Mouse (Mus musculus): ENCODE measurements around the gene Cfap43. TPM values are rescaled to one million over a fixed set of nuclear protein-coding genes. Genes with fewer than 3 reads are reported as not detected.

The Cfap43 gene
- total and polyA plus RNA-seq, 2 experiments from 2014 or later: 2.8 TPM

GRCm38 (mm10) chr19:47817692-47818091 is 101.4 kb downstream of the Cfap43 start:
- ATAC-seq (no peak), DNase-seq (ENCODE audit: low spot score) (no peak)
- no peaks in the 10 kb centered on the region for H3K36me3 ChIP-seq (ENCODE audit: insufficient read depth, low read length)
- no peak for TF ChIP-seq CTCF (IDR thresholded peaks at IDR 0.05; ENCODE audit: low read depth)
- no peak overlapping the region for H3K27ac ChIP-seq
- H3K9ac ChIP-seq (replicated peaks; ENCODE audit: low read length): no peak overlapping the region
- H3K9me3 ChIP-seq (ENCODE audit: low read length): no peaks in the 10 kb centered on the region
- no peak overlapping the region for H3K4me3 ChIP-seq (ENCODE audit: low read length)
- no peaks in the 10 kb centered on the region for H3K4me1 ChIP-seq (ENCODE audit: insufficient read depth, low read length)
- WGBS: 80% methylated on average over 9 of the region's 9 CpGs
- H3K27me3 ChIP-seq (ENCODE audit: insufficient read depth, low read length): no peaks in the 10 kb centered on the region
- no peak overlapping the region for H3K4me2 ChIP-seq (ENCODE audit: low read depth, low read length)

- DNase-seq (ENCODE audit: low spot score): no peak
- 92% methylated on average over 5 of the region's 5 CpGs for WGBS
- H3K4me2 ChIP-seq (ENCODE audit: low read depth, low read length): no peak overlapping the region
- no peaks in the 10 kb centered on the region for H3K27me3 ChIP-seq (ENCODE audit: insufficient read depth, low read length)
- H3K4me3 ChIP-seq (ENCODE audit: low read length): no peak overlapping the region
- no peak for TF ChIP-seq CTCF (IDR thresholded peaks at IDR 0.05; ENCODE audit: low read depth)
- no peaks in the 10 kb centered on the region for H3K4me1 ChIP-seq (ENCODE audit: insufficient read depth, low read length)
- H3K27ac ChIP-seq: no peak overlapping the region
- H3K9ac ChIP-seq (replicated peaks; ENCODE audit: low read length): no peak overlapping the region
- H3K9me3 ChIP-seq (ENCODE audit: low read length): no peaks in the 10 kb centered on the region
- ATAC-seq: no peak
- H3K36me3 ChIP-seq (ENCODE audit: insufficient read depth, low read length): no peaks in the 10 kb centered on the region
Observed at GRCm38 (mm10) chr19:47814721-47815120, 104.4 kb downstream of the Cfap43 start.

GRCm38 (mm10) chr19:47812091-47812490 is 107.0 kb downstream of the Cfap43 start:
- 0 out of 2 replicates have a peak, but pooled peaks have one; percentile 3 for TF ChIP-seq CTCF (IDR thresholded peaks at IDR 0.05; ENCODE audit: low read depth)
- no peak overlapping the region for H3K4me3 ChIP-seq (ENCODE audit: low read length)
- no peaks in the 10 kb centered on the region for H3K9me3 ChIP-seq (ENCODE audit: low read length)
- no peak for DNase-seq (ENCODE audit: low spot score)
- H3K9ac ChIP-seq (replicated peaks; ENCODE audit: low read length): no peak overlapping the region
- no peaks in the 10 kb centered on the region for H3K4me1 ChIP-seq (ENCODE audit: insufficient read depth, low read length)
- 81% methylated on average over 10 of the region's 10 CpGs for WGBS
- no peaks in the 10 kb centered on the region for H3K27me3 ChIP-seq (ENCODE audit: insufficient read depth, low read length)
- no peak for ATAC-seq
- no peak overlapping the region for H3K4me2 ChIP-seq (ENCODE audit: low read depth, low read length)
- H3K27ac ChIP-seq: no peak overlapping the region
- H3K36me3 ChIP-seq (ENCODE audit: insufficient read depth, low read length): no peaks in the 10 kb centered on the region

- Histone ChIP-seq H3K9ac (replicated peaks; ENCODE audit: low read length) (no peak overlapping the region), H3K9me3 (ENCODE audit: low read length) (no peaks in the 10 kb centered on the region), H3K27ac (no peak overlapping the region), H3K36me3 (ENCODE audit: insufficient read depth, low read length) (no peaks in the 10 kb centered on the region), H3K4me3 (ENCODE audit: low read length) (no peak overlapping the region), H3K4me2 (ENCODE audit: low read depth, low read length) (no peak overlapping the region), H3K27me3 (ENCODE audit: insufficient read depth, low read length) (no peaks in the 10 kb centered on the region), H3K4me1 (ENCODE audit: insufficient read depth, low read length) (no peaks in the 10 kb centered on the region)
- 65% methylated on average over 10 of the region's 10 CpGs for WGBS
- ATAC-seq (no peak), DNase-seq (ENCODE audit: low spot score) (no peak)
- TF ChIP-seq CTCF (IDR thresholded peaks at IDR 0.05; ENCODE audit: low read depth): no peak
Observed at GRCm38 (mm10) chr19:47798583-47798982, 120.5 kb downstream of the Cfap43 start.

- no peak for DNase-seq (ENCODE audit: low spot score)
- Histone ChIP-seq H3K27ac (no peak overlapping the region), H3K4me3 (ENCODE audit: low read length) (no peak overlapping the region), H3K9me3 (ENCODE audit: low read length) (no peaks in the 10 kb centered on the region), H3K9ac (replicated peaks; ENCODE audit: low read length) (no peak overlapping the region), H3K36me3 (ENCODE audit: insufficient read depth, low read length) (no peaks in the 10 kb centered on the region), H3K4me1 (ENCODE audit: insufficient read depth, low read length) (no peaks in the 10 kb centered on the region), H3K27me3 (ENCODE audit: insufficient read depth, low read length) (no peaks in the 10 kb centered on the region), H3K4me2 (ENCODE audit: low read depth, low read length) (no peak overlapping the region)
- WGBS: 18% methylated on average over 7 of the region's 7 CpGs
- ATAC-seq: no peak
- TF ChIP-seq CTCF (IDR thresholded peaks at IDR 0.05; ENCODE audit: low read depth): no peak
Observed at GRCm38 (mm10) chr19:47796699-47797098, 122.4 kb downstream of the Cfap43 start.

GRCm38 (mm10) chr19:47795009-47795728 is 123.9 kb downstream of the Cfap43 start:
- Histone ChIP-seq H3K9me3 (ENCODE audit: low read length) (no peaks in the 10 kb centered on the region), H3K9ac (replicated peaks; ENCODE audit: low read length) (no peak overlapping the region), H3K36me3 (ENCODE audit: insufficient read depth, low read length) (no peaks in the 10 kb centered on the region), H3K4me3 (ENCODE audit: low read length) (no peak overlapping the region), H3K4me2 (ENCODE audit: low read depth, low read length) (no peak overlapping the region), H3K27ac (no peak overlapping the region), H3K4me1 (ENCODE audit: insufficient read depth, low read length) (no peaks in the 10 kb centered on the region), H3K27me3 (ENCODE audit: insufficient read depth, low read length) (no peaks in the 10 kb centered on the region)
- WGBS: 34% methylated on average over 15 of the region's 15 CpGs
- ATAC-seq (no peak), DNase-seq (ENCODE audit: low spot score) (peak; percentile 44)
- peak; percentile 73 for TF ChIP-seq CTCF (IDR thresholded peaks at IDR 0.05; ENCODE audit: low read depth)

- H3K4me3 ChIP-seq (ENCODE audit: low read length): no peak overlapping the region
- H3K9me3 ChIP-seq (ENCODE audit: low read length): no peaks in the 10 kb centered on the region
- H3K27ac ChIP-seq: no peak overlapping the region
- no peaks in the 10 kb centered on the region for H3K4me1 ChIP-seq (ENCODE audit: insufficient read depth, low read length)
- no peaks in the 10 kb centered on the region for H3K27me3 ChIP-seq (ENCODE audit: insufficient read depth, low read length)
- no peaks in the 10 kb centered on the region for H3K36me3 ChIP-seq (ENCODE audit: insufficient read depth, low read length)
- no peak for TF ChIP-seq CTCF (IDR thresholded peaks at IDR 0.05; ENCODE audit: low read depth)
- ATAC-seq: no peak
- 29% methylated on average over 5 of the region's 5 CpGs for WGBS
- no peak overlapping the region for H3K9ac ChIP-seq (replicated peaks; ENCODE audit: low read length)
- no peak for DNase-seq (ENCODE audit: low spot score)
- H3K4me2 ChIP-seq (ENCODE audit: low read depth, low read length): no peak overlapping the region
Observed at GRCm38 (mm10) chr19:47794331-47794730, 124.8 kb downstream of the Cfap43 start.
